Comparison of ENCODE assay signal across 7 mouse cellular contexts in genomic region chr1:45502865-45503332, GRCm38 (mm10). TPM values are rescaled to one million over a fixed set of nuclear protein-coding genes. Genes with fewer than 3 reads are reported as not detected.
DNase-seq lines count a peak whose midpoint lies in the region; ATAC-seq and TF ChIP-seq lines count a peak whose summit lies in the region.

Col5a2 (minus strand) TSS chr1:45503282.

- no peak for TF ChIP-seq CTCF in kidney, postnatal 0 days (IDR thresholded peaks at IDR 0.05; ENCODE audit: low read depth)

- no peaks in the 10 kb centered on the region for H3K9me3 ChIP-seq in forebrain, embryonic 11.5 days (ENCODE audit: control insufficient read depth, low read length)
- H3K9me3 ChIP-seq in heart, embryonic 13.5 days, result no peaks in the 10 kb centered on the region
- H3K9me3 ChIP-seq in kidney, postnatal 0 days (replicated peaks; ENCODE audit: low read length), result no peaks in the 10 kb centered on the region
- no peaks in the 10 kb centered on the region for H3K9me3 ChIP-seq in liver, embryonic 12.5 days (replicated peaks)
- no peaks in the 10 kb centered on the region for H3K9me3 ChIP-seq in neural tube, embryonic 13.5 days

- WGBS in forebrain, embryonic 11.5 days, result 35% methylated on average over 12 of the region's 12 CpGs
- 18% methylated on average over 12 of the region's 12 CpGs for WGBS in heart, embryonic 13.5 days
- WGBS in kidney, postnatal 0 days, result 23% methylated on average over 12 of the region's 12 CpGs
- 23% methylated on average over 12 of the region's 12 CpGs for WGBS in liver, embryonic 12.5 days (ENCODE audit: insufficient replicate concordance)
- WGBS in neural tube, embryonic 13.5 days, result 37% methylated on average over 12 of the region's 12 CpGs

- peak within 1 kb of the TSS; percentile 48 for H3K4me2 ChIP-seq in forebrain, embryonic 11.5 days (ENCODE audit: low read depth, low read length, severe bottlenecking)
- H3K4me2 ChIP-seq in heart, embryonic 13.5 days, result peak within 1 kb of the TSS; percentile 69
- H3K4me2 ChIP-seq in kidney, postnatal 0 days (ENCODE audit: low read length), result peak within 1 kb of the TSS; percentile 62
- peak within 1 kb of the TSS; percentile 27; the same call in 1 of the 2 replicates for H3K4me2 ChIP-seq in liver, embryonic 12.5 days
- H3K4me2 ChIP-seq in neural tube, embryonic 13.5 days, result peak within 1 kb of the TSS; percentile 57

- peak within 1 kb of the TSS; percentile 37 for H3K4me3 ChIP-seq in forebrain, embryonic 11.5 days (ENCODE audit: low read depth, low read length)
- peak within 1 kb of the TSS; percentile 68 for H3K4me3 ChIP-seq in heart, embryonic 13.5 days
- peak within 1 kb of the TSS; percentile 54 for H3K4me3 ChIP-seq in kidney, postnatal 0 days (replicated peaks; ENCODE audit: low read depth, low read length)
- H3K4me3 ChIP-seq in liver, embryonic 12.5 days, result peak within 1 kb of the TSS; percentile 35
- H3K4me3 ChIP-seq in neural tube, embryonic 13.5 days, result peak within 1 kb of the TSS; percentile 41

- peak within 1 kb of the TSS; percentile 57 for H3K9ac ChIP-seq in forebrain, embryonic 11.5 days (ENCODE audit: low read length)
- H3K9ac ChIP-seq in heart, embryonic 13.5 days, result peak within 1 kb of the TSS; percentile 85
- H3K9ac ChIP-seq in kidney, postnatal 0 days (ENCODE audit: low read depth, low read length), result peak within 1 kb of the TSS; percentile 56
- peak within 1 kb of the TSS; percentile 22 for H3K9ac ChIP-seq in liver, embryonic 12.5 days
- peak within 1 kb of the TSS; percentile 63 for H3K9ac ChIP-seq in neural tube, embryonic 13.5 days

- no peaks in the 10 kb centered on the region for H3K4me1 ChIP-seq in forebrain, embryonic 11.5 days (replicated peaks; ENCODE audit: control insufficient read depth, insufficient read depth, low read length)
- H3K4me1 ChIP-seq in heart, embryonic 13.5 days, result peaks cover 12% of the 10 kb centered on the region
- no peaks in the 10 kb centered on the region for H3K4me1 ChIP-seq in kidney, postnatal 0 days (replicated peaks; ENCODE audit: insufficient read depth, low read length)
- no peaks in the 10 kb centered on the region for H3K4me1 ChIP-seq in liver, embryonic 12.5 days
- H3K4me1 ChIP-seq in neural tube, embryonic 13.5 days (replicated peaks), result peaks cover 12% of the 10 kb centered on the region; the same call in 1 of the 2 replicates

- no peaks in the 10 kb centered on the region for H3K36me3 ChIP-seq in forebrain, embryonic 11.5 days (ENCODE audit: control insufficient read depth, insufficient read depth, low read length)
- H3K36me3 ChIP-seq in heart, embryonic 13.5 days, result no peaks in the 10 kb centered on the region
- H3K36me3 ChIP-seq in kidney, postnatal 0 days (ENCODE audit: insufficient read depth, low read length), result no peaks in the 10 kb centered on the region
- no peaks in the 10 kb centered on the region for H3K36me3 ChIP-seq in liver, embryonic 12.5 days
- H3K36me3 ChIP-seq in neural tube, embryonic 13.5 days, result no peaks in the 10 kb centered on the region

- peak; percentile 47 for ATAC-seq in forebrain, embryonic 11.5 days (replicated peaks; ENCODE audit: low FRiP score)
- ATAC-seq in heart, embryonic 13.5 days (ENCODE audit: extremely low read depth, insufficient number of reproducible peaks, low FRiP score, low TSS enrichment), result no peak
- no peak; the same call in 1 of the 2 replicates for ATAC-seq in kidney, postnatal 0 days (replicated peaks; ENCODE audit: low FRiP score, low read depth)
- ATAC-seq in liver, embryonic 12.5 days, result no peak
- ATAC-seq in neural tube, embryonic 13.5 days (ENCODE audit: low read depth), result peak; percentile 71

- H3K27ac ChIP-seq in forebrain, embryonic 11.5 days (ENCODE audit: low read depth, low read length), result peak within 1 kb of the TSS; percentile 68
- peak within 1 kb of the TSS; percentile 93 for H3K27ac ChIP-seq in heart, embryonic 13.5 days (replicated peaks)
- H3K27ac ChIP-seq in kidney, postnatal 0 days, result peak within 1 kb of the TSS; percentile 73
- peak within 1 kb of the TSS; percentile 45; the same call in 1 of the 2 replicates for H3K27ac ChIP-seq in liver, embryonic 12.5 days
- peak within 1 kb of the TSS; percentile 67 for H3K27ac ChIP-seq in neural tube, embryonic 13.5 days (replicated peaks)

- H3K27me3 ChIP-seq in forebrain, embryonic 11.5 days (ENCODE audit: control insufficient read depth, insufficient read depth, low read length), result no peaks in the 10 kb centered on the region
- H3K27me3 ChIP-seq in heart, embryonic 13.5 days (replicated peaks), result no peaks in the 10 kb centered on the region
- H3K27me3 ChIP-seq in kidney, postnatal 0 days (ENCODE audit: insufficient read depth, low read length), result no peaks in the 10 kb centered on the region
- no peaks in the 10 kb centered on the region; the same call in 1 of the 2 replicates for H3K27me3 ChIP-seq in liver, embryonic 12.5 days (replicated peaks)
- H3K27me3 ChIP-seq in neural tube, embryonic 13.5 days, result no peaks in the 10 kb centered on the region

- DNase-seq in adrenal gland, postnatal 36 days, result peak; percentile 40 to 46
- DNase-seq in forebrain, embryonic 11.5 days (ENCODE audit: low spot score), result peak; percentile 67
- DNase-seq in kidney, postnatal 0 days (ENCODE audit: low spot score), result peak; percentile 91
- peak; percentile 35 for DNase-seq in urinary bladder, postnatal 25 days (ENCODE audit: low spot score)

RNA-seq across cellular contexts. Expression of gene Col5a2, which starts in this region (rescaled TPM):
- total RNA-seq in adrenal gland, postnatal 36 days (2021), result 10 to 100 TPM; 11.4 to 23.9 TPM
- polyA plus RNA-seq in forebrain, embryonic 11.5 days (2014; fragmentation: Nextera tagmentation; extraction: Ambion mirVana), result 27.4 and 31.3 TPM in 2 replicates
- 53.1 and 61.5 TPM in 2 replicates for polyA plus RNA-seq in heart, embryonic 13.5 days (2015; fragmentation: Nextera tagmentation; extraction: Ambion mirVana)
- polyA plus RNA-seq in kidney, postnatal 0 days (2015; fragmentation: Nextera tagmentation; extraction: Ambion mirVana), result 26.4 and 28.3 TPM in 2 replicates
- polyA plus RNA-seq in liver, embryonic 12.5 days (2016; fragmentation: Nextera tagmentation; extraction: Ambion mirVana), result 14.6 and 15.1 TPM in 2 replicates
- 19.0 and 20.4 TPM in 2 replicates for polyA plus RNA-seq in neural tube, embryonic 13.5 days (2015; fragmentation: Nextera tagmentation; extraction: Ambion mirVana)

Comparison
In these comparisons a context has a peak if more than half of its experiments do, and no peak if none do; other contexts are left out.
1. DNase-seq: peak in every context shown above with its lines; median percentile 91 in kidney, postnatal 0 days; 67 in forebrain, embryonic 11.5 days; 43 in adrenal gland, postnatal 36 days; 35 in urinary bladder, postnatal 25 days.
2. ATAC-seq: peak in forebrain, embryonic 11.5 days (single experiment) and neural tube, embryonic 13.5 days (single experiment); none in heart, embryonic 13.5 days (single experiment), kidney, postnatal 0 days (single experiment) and liver, embryonic 12.5 days (single experiment).
3. H3K9ac ChIP-seq: peak in every context shown above with its lines; median percentile 85 in heart, embryonic 13.5 days; 63 in neural tube, embryonic 13.5 days; 57 in forebrain, embryonic 11.5 days; 56 in kidney, postnatal 0 days; 22 in liver, embryonic 12.5 days.
4. Peak in every context shown above with its lines, with median percentiles within 50 percentile points of each other: H3K27ac ChIP-seq, H3K4me2 ChIP-seq and H3K4me3 ChIP-seq.